8 mouse cellular contexts compared by ENCODE assay signal in the genomic region with DNA sequence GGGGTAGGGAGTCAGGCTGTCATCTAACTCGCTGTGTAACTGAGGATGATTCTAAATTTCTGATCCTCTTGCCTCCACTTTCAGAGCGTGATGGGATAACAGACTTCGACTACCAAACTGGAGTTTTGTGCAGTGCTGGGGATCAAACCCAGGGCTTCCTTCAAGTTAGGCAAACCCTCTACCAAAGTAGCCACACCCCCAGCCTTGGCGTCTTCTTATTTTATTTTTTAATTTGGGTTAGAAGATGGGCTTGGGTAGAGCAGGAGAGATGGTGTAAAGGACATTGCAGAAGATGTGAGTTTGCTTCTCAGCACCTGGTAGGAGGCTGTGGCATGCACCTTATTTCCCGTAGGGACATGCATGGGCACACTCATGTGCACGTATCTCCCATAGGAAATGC. TPM values are rescaled to one million over a fixed set of nuclear protein-coding genes. Genes with fewer than 3 reads are reported as not detected.
DNase-seq lines count a peak whose midpoint lies in the region; ATAC-seq lines count a peak whose summit lies in the region.

No protein-coding gene starts in this region.

- no peaks in the 10 kb centered on the region for H3K36me3 ChIP-seq in heart, embryonic 12.5 days
- H3K36me3 ChIP-seq in hindbrain, embryonic 12.5 days, result no peaks in the 10 kb centered on the region
- no peaks in the 10 kb centered on the region for H3K36me3 ChIP-seq in macrophage (ENCODE audit: inconsistent target)

- H3K79me2 ChIP-seq in macrophage (ENCODE audit: inconsistent target), result peaks cover 38% of the 10 kb centered on the region

- peaks cover 39% of the 10 kb centered on the region for H3K4me1 ChIP-seq in heart, embryonic 12.5 days (replicated peaks)
- H3K4me1 ChIP-seq in hindbrain, embryonic 12.5 days, result peaks cover 35% of the 10 kb centered on the region

- H3K9ac ChIP-seq in heart, embryonic 12.5 days, result peak overlapping the region; percentile 67
- H3K9ac ChIP-seq in hindbrain, embryonic 12.5 days, result peak overlapping the region; percentile 84

- H3K27ac ChIP-seq in heart, embryonic 12.5 days (ENCODE audit: poor library complexity, severe bottlenecking), result 0 out of 2 replicates have a peak overlapping the region, but pooled peaks have one; percentile 11
- peak overlapping the region; percentile 85; the same call in 1 of the 2 replicates for H3K27ac ChIP-seq in hindbrain, embryonic 12.5 days
- peak overlapping the region; percentile 13; the same call in 1 of the 2 replicates for H3K27ac ChIP-seq in macrophage

- no peaks in the 10 kb centered on the region for H3K27me3 ChIP-seq in heart, embryonic 12.5 days (replicated peaks)
- no peaks in the 10 kb centered on the region for H3K27me3 ChIP-seq in hindbrain, embryonic 12.5 days

- peak overlapping the region; percentile 86 for H3K4me2 ChIP-seq in heart, embryonic 12.5 days
- H3K4me2 ChIP-seq in hindbrain, embryonic 12.5 days (replicated peaks), result peak overlapping the region; percentile 56

- peak overlapping the region; percentile 78 for H3K4me3 ChIP-seq in heart, embryonic 12.5 days
- H3K4me3 ChIP-seq in hindbrain, embryonic 12.5 days, result peak overlapping the region; percentile 83
- H3K4me3 ChIP-seq in macrophage (ENCODE audit: inconsistent target), result peak overlapping the region; percentile 44

- DNase-seq in heart, postnatal 4 days, result no peak
- DNase-seq in MN1 (ENCODE audit: low spot score), result peak; percentile 27
- no peak for DNase-seq in thymus, postnatal 14 days
- DNase-seq in ovary, postnatal 36 days (ENCODE audit: low spot score), result no peak
- no peak for DNase-seq in retina, embryonic 14.5 days (ENCODE audit: low spot score)

- no peaks in the 10 kb centered on the region for H3K9me3 ChIP-seq in heart, embryonic 12.5 days (replicated peaks)
- H3K9me3 ChIP-seq in hindbrain, embryonic 12.5 days (replicated peaks), result no peaks in the 10 kb centered on the region

- no peak for ATAC-seq in heart, embryonic 12.5 days (ENCODE audit: insufficient number of reproducible peaks, low FRiP score)
- ATAC-seq in hindbrain, embryonic 12.5 days (ENCODE audit: low FRiP score), result peak; percentile 26

- WGBS in heart, embryonic 12.5 days, result 30% methylated on average over 6 of the region's 6 CpGs
- 39% methylated on average over 6 of the region's 6 CpGs for WGBS in hindbrain, embryonic 12.5 days
- 30% methylated on average over 6 of the region's 6 CpGs for WGBS in macrophage (ENCODE audit: missing documents)

RNA-seq across cellular contexts. Expression of gene Appl2, which starts 0.5 kb away (rescaled TPM):
- 29.8 and 35.9 TPM in 2 replicates for polyA plus RNA-seq in heart, embryonic 12.5 days (2016; fragmentation: Nextera tagmentation; extraction: Ambion mirVana)
- total RNA-seq in heart, postnatal 4 days (2021), result 10 to 100 TPM; 31.6 to 35.5 TPM
- 58.6 and 64.5 TPM in 2 replicates for polyA plus RNA-seq in hindbrain, embryonic 12.5 days (2016; fragmentation: Nextera tagmentation; extraction: Ambion mirVana)
- total RNA-seq in macrophage (2018; cell fraction: chromatin; rRNA removed), result 1,000 to 10,000 TPM in 10 of 26 experiments, 100 to 1,000 TPM in 16; 335 to 1,465 (median 848) TPM
- total RNA-seq in macrophage (2018; cell fraction: cytosol; rRNA removed), result 100 to 1,000 TPM in 2 of 26 experiments, 10 to 100 TPM in 24; 25.4 to 110 (median 61.4) TPM
- total RNA-seq in macrophage (2018; cell fraction: nucleus; rRNA removed), result 100 to 1,000 TPM; 139 to 982 (median 408) TPM
- polyA plus RNA-seq in macrophage (2018), result 85.4 to 263 TPM (median 126 TPM) in 3 replicates

Comparison
In these comparisons a context has a peak if more than half of its experiments do, and no peak if none do; other contexts are left out.
1. H3K27ac ChIP-seq: peak in every context shown above with its lines; median percentile 85 in hindbrain, embryonic 12.5 days; 13 in macrophage; 11 in heart, embryonic 12.5 days.